Mouse (Mus musculus) myocyte (in vitro differentiated cells): ENCODE data around the gene Zdhhc18. TPM values are rescaled to one million over a fixed set of nuclear protein-coding genes. Genes with fewer than 3 reads are reported as not detected.

Experiments
- H3K27me3 ChIP-seq: one replicate; pipeline ENCODE4 v1.6.1; 2011; ENCODE audit not compliant: control insufficient read depth, insufficient read depth, insufficient read length
- H3K36me3 ChIP-seq: one replicate; pipeline ENCODE4 v1.6.1; 2011; ENCODE audit not compliant: control insufficient read depth, insufficient read depth
- H3K4me2 ChIP-seq: one replicate; pipeline ENCODE4 v1.6.1; 2011; ENCODE audit warnings: low read depth, control low read depth
- H3K4me3 ChIP-seq: one replicate; pipeline ENCODE4 v1.5.1; 2011; ENCODE audit warnings: mild to moderate bottlenecking, control low read depth, moderate library complexity
- H3K79me2 ChIP-seq: one replicate; pipeline ENCODE4 v1.6.1; 2011; ENCODE audit not compliant: control insufficient read depth, insufficient read depth
- H3ac ChIP-seq: one replicate; pipeline ENCODE4 v1.6.1; 2011; ENCODE audit not compliant: control insufficient read depth, insufficient read length
- CEBPB ChIP-seq: IDR thresholded peaks from 2 replicates; pipeline ENCODE4 v1.6.1; 2011; ENCODE audit warnings: mild to moderate bottlenecking, moderate library complexity; ENCODE audit not compliant: poor library complexity, insufficient read depth, severe bottlenecking
- E2F4 ChIP-seq: IDR thresholded peaks from one replicate; pipeline ENCODE4 v1.6.1; 2011; ENCODE audit warnings: mild to moderate bottlenecking, control low read depth, moderate library complexity; ENCODE audit not compliant: insufficient read depth
- MAX ChIP-seq: IDR thresholded peaks from one replicate; pipeline ENCODE4 v1.6.1; 2011; ENCODE audit warnings: low read depth, mild to moderate bottlenecking, control low read depth
- MYOD1 ChIP-seq, 3 experiments: IDR thresholded peaks; one replicate each; pipeline ENCODE4 v1.6.1; 2011; ENCODE audit warnings: control low read depth in 2 of 3, low read depth in 2 of 3, mild to moderate bottlenecking in 2 of 3, moderate library complexity in 1 of 3; ENCODE audit not compliant: insufficient read length in 2 of 3, control insufficient read depth in 1 of 3
- MYOG ChIP-seq, 3 experiments: IDR thresholded peaks; one replicate each; pipeline ENCODE4 v1.6.1; 2011; ENCODE audit warnings: control low read depth in 2 of 3, low read depth in 2 of 3, mild to moderate bottlenecking in 2 of 3; ENCODE audit not compliant: insufficient read length in 2 of 3, control insufficient read depth in 1 of 3, insufficient read depth in 1 of 3
- POLR2A ChIP-seq: IDR thresholded peaks from one replicate; pipeline ENCODE4 v1.6.1; 2011; ENCODE audit warnings: low read depth, mild to moderate bottlenecking, control low read depth, moderate library complexity; ENCODE audit not compliant: insufficient read length
- POLR2AphosphoS2 ChIP-seq: IDR thresholded peaks from one replicate; pipeline ENCODE4 v1.6.1; 2011; ENCODE audit warnings: low read depth, control low read depth; ENCODE audit not compliant: insufficient read length
- REST ChIP-seq: IDR thresholded peaks from one replicate; pipeline ENCODE4 v1.6.1; 2011; ENCODE audit warnings: mild to moderate bottlenecking, control low read depth, moderate library complexity; ENCODE audit not compliant: insufficient read depth, insufficient read length
- SRF ChIP-seq: IDR thresholded peaks from one replicate; pipeline ENCODE4 v1.6.1; 2011; ENCODE audit warnings: low read depth; ENCODE audit not compliant: control insufficient read depth, insufficient read length
- TCF12 ChIP-seq: IDR thresholded peaks from one replicate; pipeline ENCODE4 v1.6.1; 2011; ENCODE audit warnings: mild to moderate bottlenecking, control low read depth; ENCODE audit not compliant: poor library complexity, insufficient read depth, severe bottlenecking
- TCF3 ChIP-seq: IDR thresholded peaks from one replicate; pipeline ENCODE4 v1.6.1; 2011; ENCODE audit warnings: low read depth, control low read depth; ENCODE audit not compliant: insufficient read length
- USF1 ChIP-seq: IDR thresholded peaks from one replicate; pipeline ENCODE4 v1.6.1; 2011; ENCODE audit warnings: low read depth, mild to moderate bottlenecking, control low read depth, moderate library complexity
- polyA plus RNA-seq: library from polyadenylated mRNA; unstranded; fragments of >200 nt; fragmentation: generic; extraction: Trizol; gene quantifications from one replicate; pipeline ENCODE4 v1.2.1, GENCODE M21; 2012; ENCODE audit warnings: missing spikeins

Gene Zdhhc18
- polyA plus RNA-seq, 1 experiment = 14.3 TPM

DNA sequence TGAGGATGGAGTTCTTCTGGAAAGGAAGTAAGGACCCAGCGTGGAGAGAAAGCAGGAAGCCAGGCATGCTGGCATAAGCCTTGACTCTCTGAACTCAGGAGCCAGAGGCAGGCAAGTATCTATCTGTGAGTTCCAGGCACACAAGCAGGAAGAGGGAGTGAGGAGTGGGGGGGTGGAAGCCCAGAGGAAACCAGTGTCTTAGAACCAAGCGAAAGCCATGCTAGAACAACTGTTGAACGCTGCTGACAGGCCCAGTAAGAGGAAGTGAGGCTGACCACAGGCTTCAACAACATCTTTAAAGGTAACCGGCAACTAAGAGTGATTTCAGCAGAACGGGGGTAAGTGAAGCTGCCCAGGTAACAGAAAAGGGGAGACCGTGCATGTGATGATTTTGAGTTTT, 16.2 kb upstream of the Zdhhc18 start:
- no peaks in the 10 kb centered on the region for H3K27me3 ChIP-seq
- TF ChIP-seq MYOG (IDR thresholded peaks at IDR 0.05; ENCODE audit: control insufficient read depth in 1 of 3, insufficient read depth in 1 of 3, insufficient read length in 2 of 3, low read depth in 2 of 3) (no peak), POLR2A (no peak), CEBPB (no peak), USF1 (no peak), POLR2AphosphoS2 (no peak), TCF3 (no peak), REST (no peak), MAX (no peak)
- no peaks in the 10 kb centered on the region for H3K36me3 ChIP-seq
- H3K4me2 ChIP-seq = no peak overlapping the region
- H3ac ChIP-seq = no peak overlapping the region
- H3K79me2 ChIP-seq = no peaks in the 10 kb centered on the region
- no peak overlapping the region for H3K4me3 ChIP-seq

- no peak for TF ChIP-seq POLR2AphosphoS2
- no peak for TF ChIP-seq MYOG (IDR thresholded peaks at IDR 0.05; ENCODE audit: control insufficient read depth in 1 of 3, insufficient read depth in 1 of 3, insufficient read length in 2 of 3, low read depth in 2 of 3)
- no peak for TF ChIP-seq TCF12
- TF ChIP-seq REST = no peak
- TF ChIP-seq POLR2A = no peak
- no peak for TF ChIP-seq USF1
- no peak for TF ChIP-seq MYOD1 (IDR thresholded peaks at IDR 0.05; ENCODE audit: control insufficient read depth in 1 of 3, insufficient read length in 2 of 3, low read depth in 2 of 3)
- Histone ChIP-seq H3K36me3 (no peaks in the 10 kb centered on the region), H3K4me2 (no peak overlapping the region)
Measured at GRCm38 (mm10) chr4:133665118-133665517, 15.2 kb upstream of the Zdhhc18 start.

GRCm38 (mm10) chr4:133662945-133663344, 13.0 kb upstream of the Zdhhc18 start:
- TF ChIP-seq MYOG (IDR thresholded peaks at IDR 0.05; ENCODE audit: control insufficient read depth in 1 of 3, insufficient read depth in 1 of 3, insufficient read length in 2 of 3, low read depth in 2 of 3) = no peak
- no peak for TF ChIP-seq USF1
- no peak for TF ChIP-seq POLR2AphosphoS2
- no peak for TF ChIP-seq E2F4
- H3K27me3 ChIP-seq = no peaks in the 10 kb centered on the region
- no peaks in the 10 kb centered on the region for H3K79me2 ChIP-seq
- H3K4me2 ChIP-seq = no peak overlapping the region
- H3ac ChIP-seq = no peak overlapping the region
- H3K4me3 ChIP-seq = no peak overlapping the region
- H3K36me3 ChIP-seq = no peaks in the 10 kb centered on the region

More at GRCm38 (mm10) chr4:133665118-133665517, 15.2 kb upstream of the Zdhhc18 start:
- Histone ChIP-seq H3K27me3 (no peaks in the 10 kb centered on the region), H3K79me2 (no peaks in the 10 kb centered on the region), H3K4me3 (no peak overlapping the region), H3ac (no peak overlapping the region)

GRCm38 (mm10) chr4:133662421-133662820, 12.5 kb upstream of the Zdhhc18 start:
- no peak for TF ChIP-seq E2F4
- no peak for TF ChIP-seq REST
- TF ChIP-seq MYOD1 (IDR thresholded peaks at IDR 0.05; ENCODE audit: control insufficient read depth in 1 of 3, insufficient read length in 2 of 3, low read depth in 2 of 3) = no peak
- no peak for TF ChIP-seq SRF
- TF ChIP-seq MAX = no peak
- no peak for TF ChIP-seq POLR2A
- TF ChIP-seq POLR2AphosphoS2 = no peak
- TF ChIP-seq MYOG (IDR thresholded peaks at IDR 0.05; ENCODE audit: control insufficient read depth in 1 of 3, insufficient read depth in 1 of 3, insufficient read length in 2 of 3, low read depth in 2 of 3) = no peak
- no peaks in the 10 kb centered on the region for H3K36me3 ChIP-seq
- H3K27me3 ChIP-seq = no peaks in the 10 kb centered on the region
- no peak overlapping the region for H3K4me3 ChIP-seq
- no peak overlapping the region for H3K4me2 ChIP-seq
- no peak overlapping the region for H3ac ChIP-seq
- no peaks in the 10 kb centered on the region for H3K79me2 ChIP-seq

DNA sequence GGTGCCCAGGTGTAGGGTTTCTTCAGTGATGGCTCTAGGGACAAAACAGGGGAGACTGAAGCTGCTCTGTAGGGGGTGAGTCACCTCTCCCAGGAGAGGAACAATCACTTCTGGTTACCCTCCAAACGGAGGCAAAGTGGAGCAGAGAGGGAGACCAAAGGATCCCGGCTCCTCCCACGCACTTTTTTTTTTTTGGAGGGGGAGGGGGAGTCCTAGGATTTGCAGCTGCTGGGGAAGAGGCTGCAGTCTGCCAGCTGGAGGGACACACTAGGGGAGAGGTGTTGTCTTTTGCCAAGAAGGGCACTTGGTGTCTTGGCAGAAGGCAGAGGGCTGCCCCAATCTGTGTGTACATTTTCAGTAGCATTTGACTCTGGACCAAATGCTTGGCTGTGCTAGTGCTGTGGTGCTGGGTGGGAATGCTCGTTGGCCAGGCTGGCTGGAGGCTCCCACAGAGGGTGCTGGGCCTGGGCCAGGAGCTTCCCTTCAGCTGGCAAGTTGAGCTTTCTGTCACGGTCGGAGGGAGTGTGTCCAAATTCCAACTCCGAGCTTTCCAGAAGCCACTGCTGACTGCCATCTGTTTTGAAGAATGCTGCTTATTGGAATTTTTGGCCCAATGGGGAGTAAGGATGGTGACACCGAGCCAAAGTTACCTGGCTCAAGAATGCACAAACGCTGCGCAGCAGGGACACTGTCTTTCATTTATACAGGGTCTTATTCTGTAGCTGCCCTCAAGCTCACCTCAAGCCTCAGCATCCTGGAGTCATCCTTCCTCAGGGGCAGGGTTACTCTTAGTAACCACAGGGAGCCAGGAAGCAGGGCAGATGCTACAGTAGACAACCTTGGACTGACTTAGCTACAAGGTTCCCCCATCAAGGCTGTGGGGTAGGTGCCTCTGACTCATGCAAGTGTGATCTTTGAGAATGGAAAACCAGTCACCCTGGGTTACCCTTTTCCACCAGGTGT, 10.5 kb upstream of the Zdhhc18 start:
- H3ac ChIP-seq = no peak overlapping the region
- no peaks in the 10 kb centered on the region for H3K79me2 ChIP-seq
- TF ChIP-seq POLR2A (peak; percentile 20), E2F4 (no peak), SRF (no peak), MAX (no peak), MYOD1 (IDR thresholded peaks at IDR 0.05; ENCODE audit: control insufficient read depth in 1 of 3, insufficient read length in 2 of 3, low read depth in 2 of 3) (peak; percentile 36 to 81 (median 80)), CEBPB (no peak), REST (no peak), POLR2AphosphoS2 (peak; percentile 34), TCF3 (peak; percentile 40), USF1 (no peak), MYOG (IDR thresholded peaks at IDR 0.05; ENCODE audit: control insufficient read depth in 1 of 3, insufficient read depth in 1 of 3, insufficient read length in 2 of 3, low read depth in 2 of 3) (peak; percentile 24 to 83 (median 49)), TCF12 (peak; percentile 75)
- H3K4me2 ChIP-seq = peak overlapping the region; percentile 92
- no peaks in the 10 kb centered on the region for H3K36me3 ChIP-seq
- peak overlapping the region; percentile 26 for H3K4me3 ChIP-seq
- H3K27me3 ChIP-seq = no peaks in the 10 kb centered on the region
